ENCODE assay signal across 23 mouse cellular contexts in genomic region chr1:93871594-93872105, GRCm38 (mm10). TPM values are rescaled to one million over a fixed set of nuclear protein-coding genes. Genes with fewer than 3 reads are reported as not detected.
DNase-seq lines count a peak whose midpoint lies in the region; ATAC-seq and TF ChIP-seq lines count a peak whose summit lies in the region.
"Not testable (repeated sequence)": the region's sequence is repeated elsewhere in the genome, so short reads cannot be mapped to it uniquely, and the experiment has no call there.
"Had no signal": no experiment of that assay in that cellular context is flagged by ENCODE, and none has a peak within 500 bp of the region (broad histone marks: within the 10 kb centered on the region; RNA-seq: fewer than 3 reads in every experiment).

No protein-coding gene starts in this region.

- H3K27ac ChIP-seq in heart, embryonic 14.5 days (replicated peaks in 1 of 2; ENCODE audit: control insufficient read depth in 1 of 2, insufficient read depth in 1 of 2, low read depth in 2 of 2, low read length in 2 of 2); hindbrain, postnatal 0 days; kidney, embryonic 16.5 days (ENCODE audit: low read length); midbrain, embryonic 13.5 days; stomach, embryonic 14.5 days (ENCODE audit: low read length): not testable (repeated sequence)

- not testable (repeated sequence) for H3K4me3 ChIP-seq in heart, embryonic 14.5 days (ENCODE audit: control insufficient read depth in 1 of 2, insufficient read depth in 1 of 2, low read depth in 1 of 2, low read length in 2 of 2); hindbrain, postnatal 0 days (ENCODE audit: low read length); kidney, embryonic 16.5 days (ENCODE audit: low read length); midbrain, embryonic 13.5 days (replicated peaks); stomach, embryonic 14.5 days (ENCODE audit: low read depth, low read length)

- not testable (repeated sequence) for H3K4me2 ChIP-seq in heart, embryonic 14.5 days (ENCODE audit: low read length); hindbrain, postnatal 0 days (ENCODE audit: low read depth, low read length); kidney, embryonic 16.5 days (replicated peaks; ENCODE audit: low read depth, low read length); midbrain, embryonic 13.5 days (replicated peaks); stomach, embryonic 14.5 days (replicated peaks; ENCODE audit: low read depth, low read length)

- not testable (repeated sequence) for DNase-seq in hindbrain, postnatal 0 days (ENCODE audit: low spot score)

- WGBS in heart, embryonic 14.5 days: 29% methylated on average over 1 of the region's 1 CpGs
- no CpG with 5 or more reads among the region's 1 CpGs for WGBS in hindbrain, postnatal 0 days
- 50% methylated on average over 1 of the region's 1 CpGs for WGBS in kidney, embryonic 16.5 days
- 100% methylated on average over 1 of the region's 1 CpGs for WGBS in midbrain, embryonic 13.5 days
- 58% methylated on average over 1 of the region's 1 CpGs for WGBS in stomach, embryonic 14.5 days

- not testable (repeated sequence) for H3K9me3 ChIP-seq in heart, embryonic 14.5 days (ENCODE audit: control insufficient read depth, low read length); hindbrain, postnatal 0 days (ENCODE audit: low read length); kidney, embryonic 16.5 days (ENCODE audit: low read length); midbrain, embryonic 13.5 days; stomach, embryonic 14.5 days (ENCODE audit: control insufficient read depth, low read depth, low read length)

- not testable (repeated sequence) for H3K27me3 ChIP-seq in heart, embryonic 14.5 days (ENCODE audit: control insufficient read depth, insufficient read depth, low read length); hindbrain, postnatal 0 days (ENCODE audit: insufficient read depth, low read length); kidney, embryonic 16.5 days (ENCODE audit: insufficient read depth, low read length); midbrain, embryonic 13.5 days; stomach, embryonic 14.5 days (ENCODE audit: control insufficient read depth, insufficient read depth, low read length)

- not testable (repeated sequence) for TF ChIP-seq CTCF in hindbrain, postnatal 0 days (IDR thresholded peaks at IDR 0.05; ENCODE audit: low read depth)

- ATAC-seq in common myeloid progenitor, adult 5-6 weeks (replicated peaks; ENCODE audit: low read depth, poor library complexity, severe bottlenecking): 0 out of 2 replicates have a peak, but pooled peaks have one; percentile 29
- peak; percentile 69 for ATAC-seq in frontal cortex, adult (ENCODE audit: low TSS enrichment)
- ATAC-seq in heart, embryonic 14.5 days (ENCODE audit: insufficient number of reproducible peaks, insufficient read depth, low FRiP score, low read depth): peak; percentile 17; the same call in 1 of the 2 replicates
- ATAC-seq in hindbrain, postnatal 0 days: 0 out of 2 replicates have a peak, but pooled peaks have one; percentile 14
- ATAC-seq in kidney, embryonic 16.5 days (ENCODE audit: low FRiP score, low TSS enrichment): 0 out of 2 replicates have a peak, but pooled peaks have one; percentile 49
- peak; percentile 60; the same call in 1 of the 2 replicates for ATAC-seq in megakaryocyte progenitor cell, adult 5-6 weeks (replicated peaks; ENCODE audit: poor library complexity)
- ATAC-seq in midbrain, embryonic 13.5 days: peak; percentile 53; the same call in 1 of the 2 replicates
- ATAC-seq in stomach, embryonic 14.5 days (ENCODE audit: insufficient number of reproducible peaks, insufficient read depth, low FRiP score, low read depth): peak; percentile 18; the same call in 1 of the 2 replicates

- not testable (repeated sequence) for H3K4me1 ChIP-seq in heart, embryonic 14.5 days (ENCODE audit: control insufficient read depth in 2 of 2, insufficient read depth in 2 of 2, low read length in 2 of 2); hindbrain, postnatal 0 days (ENCODE audit: insufficient read depth, low read length); kidney, embryonic 16.5 days (ENCODE audit: insufficient read depth, low read length); midbrain, embryonic 13.5 days (replicated peaks); stomach, embryonic 14.5 days (ENCODE audit: control insufficient read depth, insufficient read depth, low read length)

- not testable (repeated sequence) for H3K9ac ChIP-seq in heart, embryonic 14.5 days (ENCODE audit: low read length); hindbrain, postnatal 0 days (replicated peaks; ENCODE audit: low read length); kidney, embryonic 16.5 days (replicated peaks; ENCODE audit: low read length); midbrain, embryonic 13.5 days (replicated peaks); stomach, embryonic 14.5 days (replicated peaks; ENCODE audit: low read depth, low read length)

- H3K36me3 ChIP-seq in heart, embryonic 14.5 days (ENCODE audit: control insufficient read depth, insufficient read depth, low read length); hindbrain, postnatal 0 days (ENCODE audit: insufficient read depth, low read length); kidney, embryonic 16.5 days (ENCODE audit: insufficient read depth, low read length); midbrain, embryonic 13.5 days; stomach, embryonic 14.5 days (ENCODE audit: control insufficient read depth, insufficient read depth, low read length): not testable (repeated sequence)

RNA-seq across cellular contexts. Expression of gene Gal3st2, which starts 10.5 kb away (rescaled TPM):
- not detected in 2 replicates for total RNA-seq in common myeloid progenitor, adult 5-6 weeks (2017)
- polyA plus RNA-seq in heart, embryonic 14.5 days (2014; fragmentation: Nextera tagmentation; extraction: Ambion mirVana): 0.08 TPM in 1 of 2 replicates, not detected in the other
- total RNA-seq in hindbrain, postnatal 0 days (2014; rRNA removed): not detected in 2 replicates
- 0.06 TPM in 1 of 2 replicates, not detected in the other for polyA plus RNA-seq in hindbrain, postnatal 0 days (2015; fragmentation: Nextera tagmentation; extraction: Ambion mirVana)
- polyA plus RNA-seq in kidney, embryonic 16.5 days (2015; fragmentation: Nextera tagmentation; extraction: Ambion mirVana): 0.10 TPM in 1 of 2 replicates, not detected in the other
- 0.15 TPM in 1 of 2 replicates, not detected in the other for total RNA-seq in megakaryocyte progenitor cell, adult 5-6 weeks (2015)
- total RNA-seq in megakaryocyte progenitor cell, adult 5-6 weeks (2017): not detected in 2 replicates
- polyA plus RNA-seq in midbrain, embryonic 13.5 days (2015; fragmentation: Nextera tagmentation; extraction: Ambion mirVana): not detected in 2 replicates
- not detected in 2 replicates for polyA plus RNA-seq in stomach, embryonic 14.5 days (2014; fragmentation: Nextera tagmentation; extraction: Ambion mirVana)
- total RNA-seq: adrenal gland, adult 18-20 months; adrenal gland, postnatal 14 days; adrenal gland, postnatal 36 days; G1E had no signal
- polyA plus RNA-seq: activated CD4-positive, CD25-positive, alpha-beta regulatory T cell, adult 4 months; CD4-positive, CD25-positive, alpha-beta regulatory T cell, adult 4 months; cerebellum, adult 2 months; embryonic facial prominence, embryonic 11.5 days; embryonic facial prominence, embryonic 13.5 days; erythroblast, embryonic 14.5 days; forebrain, embryonic 10.5 days; forebrain, embryonic 13.5 days; forebrain, embryonic 15.5 days; G1E; Patski had no signal

RNA-seq across cellular contexts. Expression of gene Gal3st2b, which starts 46.5 kb away (rescaled TPM):
- not detected in 2 replicates for total RNA-seq in common myeloid progenitor, adult 5-6 weeks (2017)
- polyA plus RNA-seq in heart, embryonic 14.5 days (2014; fragmentation: Nextera tagmentation; extraction: Ambion mirVana): not detected in 2 replicates
- total RNA-seq in hindbrain, postnatal 0 days (2014; rRNA removed): not detected in 2 replicates
- polyA plus RNA-seq in hindbrain, postnatal 0 days (2015; fragmentation: Nextera tagmentation; extraction: Ambion mirVana): 0.13 TPM in 1 of 2 replicates, not detected in the other
- 0.14 TPM in 1 of 2 replicates, not detected in the other for polyA plus RNA-seq in kidney, embryonic 16.5 days (2015; fragmentation: Nextera tagmentation; extraction: Ambion mirVana)
- total RNA-seq in megakaryocyte progenitor cell, adult 5-6 weeks (2015): not detected in 2 replicates
- not detected in 2 replicates for total RNA-seq in megakaryocyte progenitor cell, adult 5-6 weeks (2017)
- not detected in 2 replicates for polyA plus RNA-seq in midbrain, embryonic 13.5 days (2015; fragmentation: Nextera tagmentation; extraction: Ambion mirVana)
- 0.09 TPM in 1 of 2 replicates, not detected in the other for polyA plus RNA-seq in stomach, embryonic 14.5 days (2014; fragmentation: Nextera tagmentation; extraction: Ambion mirVana)
- total RNA-seq: adrenal gland, adult 18-20 months; CH12.LX had no signal
- polyA plus RNA-seq: CD4-positive, CD25-positive, alpha-beta regulatory T cell, adult 4 months; embryonic facial prominence, embryonic 11.5 days; embryonic facial prominence, embryonic 13.5 days; erythroblast, embryonic 14.5 days; forebrain, embryonic 10.5 days; forebrain, embryonic 13.5 days; forebrain, embryonic 15.5 days; G1E had no signal

RNA-seq across cellular contexts. Expression of gene D2hgdh, which starts 46.9 kb away (rescaled TPM):
- 17.0 and 19.1 TPM in 2 replicates for total RNA-seq in common myeloid progenitor, adult 5-6 weeks (2017)
- 16.1 and 17.3 TPM in 2 replicates for polyA plus RNA-seq in heart, embryonic 14.5 days (2014; fragmentation: Nextera tagmentation; extraction: Ambion mirVana)
- 13.6 and 23.6 TPM in 2 replicates for total RNA-seq in hindbrain, postnatal 0 days (2014; rRNA removed)
- 12.0 and 13.0 TPM in 2 replicates for polyA plus RNA-seq in hindbrain, postnatal 0 days (2015; fragmentation: Nextera tagmentation; extraction: Ambion mirVana)
- 19.2 and 22.3 TPM in 2 replicates for polyA plus RNA-seq in kidney, embryonic 16.5 days (2015; fragmentation: Nextera tagmentation; extraction: Ambion mirVana)
- 11.5 and 14.4 TPM in 2 replicates for total RNA-seq in megakaryocyte progenitor cell, adult 5-6 weeks (2015)
- 16.5 and 17.0 TPM in 2 replicates for total RNA-seq in megakaryocyte progenitor cell, adult 5-6 weeks (2017)
- 16.2 and 18.5 TPM in 2 replicates for polyA plus RNA-seq in midbrain, embryonic 13.5 days (2015; fragmentation: Nextera tagmentation; extraction: Ambion mirVana)
- polyA plus RNA-seq in stomach, embryonic 14.5 days (2014; fragmentation: Nextera tagmentation; extraction: Ambion mirVana): 13.6 and 16.0 TPM in 2 replicates

Comparison
In these comparisons a context has a peak if more than half of its experiments do, and no peak if none do; other contexts are left out.
1. ATAC-seq: peak in every context shown above with its lines; median percentile 69 in frontal cortex, adult; 60 in megakaryocyte progenitor cell, adult 5-6 weeks; 53 in midbrain, embryonic 13.5 days; 49 in kidney, embryonic 16.5 days; 29 in common myeloid progenitor, adult 5-6 weeks; 18 in stomach, embryonic 14.5 days; 17 in heart, embryonic 14.5 days; 14 in hindbrain, postnatal 0 days.